Mouse (Mus musculus): ENCODE results near the gene Nr3c2. TPM values are rescaled to one million over a fixed set of nuclear protein-coding genes. Genes with fewer than 3 reads are reported as not detected.

Gene Nr3c2
- polyA plus RNA-seq, 1 experiment from 2014 or later = 5.0 TPM

- WGBS = 86% methylated on average over 4 of the region's 4 CpGs
- ATAC-seq (replicated peaks; ENCODE audit: insufficient number of reproducible peaks, insufficient read depth, low FRiP score, low read depth) = no peak
- Histone ChIP-seq H3K36me3 (no peaks in the 10 kb centered on the region), H3K27ac (no peak overlapping the region), H3K9ac (no peak overlapping the region), H3K9me3 (replicated peaks) (no peaks in the 10 kb centered on the region), H3K27me3 (no peaks in the 10 kb centered on the region), H3K4me3 (no peak overlapping the region), H3K4me1 (replicated peaks) (0 out of 2 replicates have a peak, but pooled peaks cover 5% of the 10 kb centered on the region), H3K4me2 (no peak overlapping the region)
These were observed 277.1 kb downstream of the Nr3c2 start for GRCm38 (mm10) chr8:77176343-77176742.

- Histone ChIP-seq H3K27me3 (no peaks in the 10 kb centered on the region), H3K36me3 (no peaks in the 10 kb centered on the region), H3K27ac (no peak overlapping the region), H3K4me2 (no peak overlapping the region), H3K4me1 (replicated peaks) (no peaks in the 10 kb centered on the region), H3K9ac (no peak overlapping the region), H3K4me3 (no peak overlapping the region), H3K9me3 (replicated peaks) (no peaks in the 10 kb centered on the region)
- WGBS = 87% methylated on average over 28 of the region's 28 CpGs
- ATAC-seq (replicated peaks; ENCODE audit: insufficient number of reproducible peaks, insufficient read depth, low FRiP score, low read depth) = no peak
These were observed 286.6 kb downstream of the Nr3c2 start for GRCm38 (mm10) chr8:77185816-77186215.

GRCm38 (mm10) chr8:77186914-77187536 is 287.8 kb downstream of the Nr3c2 start:
- ATAC-seq (replicated peaks; ENCODE audit: insufficient number of reproducible peaks, insufficient read depth, low FRiP score, low read depth) = no peak
- 83% methylated on average over 9 of the region's 9 CpGs for WGBS

GRCm38 (mm10) chr8:77187748-77188147 is 288.5 kb downstream of the Nr3c2 start:
- H3K4me1 ChIP-seq (replicated peaks) = no peaks in the 10 kb centered on the region
- H3K9ac ChIP-seq = no peak overlapping the region
- no peaks in the 10 kb centered on the region for H3K27me3 ChIP-seq
- WGBS = 75% methylated on average over 9 of the region's 9 CpGs
- ATAC-seq (replicated peaks; ENCODE audit: insufficient number of reproducible peaks, insufficient read depth, low FRiP score, low read depth) = no peak
- H3K4me3 ChIP-seq = no peak overlapping the region
- H3K27ac ChIP-seq = no peak overlapping the region
- no peaks in the 10 kb centered on the region for H3K36me3 ChIP-seq
- H3K9me3 ChIP-seq (replicated peaks) = no peaks in the 10 kb centered on the region
- H3K4me2 ChIP-seq = no peak overlapping the region

More at GRCm38 (mm10) chr8:77186914-77187536, 287.8 kb downstream of the Nr3c2 start:
- Histone ChIP-seq H3K4me2 (no peak overlapping the region), H3K4me3 (no peak overlapping the region), H3K9me3 (replicated peaks) (no peaks in the 10 kb centered on the region), H3K27me3 (no peaks in the 10 kb centered on the region), H3K27ac (no peak overlapping the region), H3K9ac (no peak overlapping the region), H3K4me1 (replicated peaks) (no peaks in the 10 kb centered on the region), H3K36me3 (no peaks in the 10 kb centered on the region)

- no peak for ATAC-seq (replicated peaks; ENCODE audit: insufficient number of reproducible peaks, insufficient read depth, low FRiP score, low read depth)
- no peak overlapping the region for H3K4me2 ChIP-seq
- 67% methylated on average over 4 of the region's 4 CpGs for whole genome bisulfite sequencing
These were observed 289.1 kb downstream of the Nr3c2 start for GRCm38 (mm10) chr8:77188298-77188697.

GRCm38 (mm10) chr8:77189318-77189717 is 290.1 kb downstream of the Nr3c2 start:
- ATAC-seq (replicated peaks; ENCODE audit: insufficient number of reproducible peaks, insufficient read depth, low FRiP score, low read depth) = no peak
- no peaks in the 10 kb centered on the region for H3K9me3 ChIP-seq (replicated peaks)
- no peak overlapping the region for H3K27ac ChIP-seq
- no peak overlapping the region for H3K4me2 ChIP-seq
- H3K36me3 ChIP-seq = no peaks in the 10 kb centered on the region
- WGBS = 75% methylated on average over 9 of the region's 9 CpGs
- no peaks in the 10 kb centered on the region for H3K4me1 ChIP-seq (replicated peaks)
- no peaks in the 10 kb centered on the region for H3K27me3 ChIP-seq
- H3K9ac ChIP-seq = no peak overlapping the region
- no peak overlapping the region for H3K4me3 ChIP-seq

More at GRCm38 (mm10) chr8:77188298-77188697, 289.1 kb downstream of the Nr3c2 start:
- H3K36me3 ChIP-seq = no peaks in the 10 kb centered on the region
- no peaks in the 10 kb centered on the region for H3K27me3 ChIP-seq
- no peaks in the 10 kb centered on the region for H3K9me3 ChIP-seq (replicated peaks)
- H3K4me1 ChIP-seq (replicated peaks) = no peaks in the 10 kb centered on the region
- no peak overlapping the region for H3K27ac ChIP-seq
- no peak overlapping the region for H3K9ac ChIP-seq
- H3K4me3 ChIP-seq = no peak overlapping the region

- Histone ChIP-seq H3K4me3 (no peak overlapping the region), H3K27me3 (no peaks in the 10 kb centered on the region), H3K9me3 (replicated peaks) (no peaks in the 10 kb centered on the region), H3K4me2 (no peak overlapping the region), H3K27ac (no peak overlapping the region), H3K36me3 (no peaks in the 10 kb centered on the region), H3K9ac (no peak overlapping the region), H3K4me1 (replicated peaks) (no peaks in the 10 kb centered on the region)
- WGBS = 78% methylated on average over 3 of the region's 3 CpGs
- no peak for ATAC-seq (replicated peaks; ENCODE audit: insufficient number of reproducible peaks, insufficient read depth, low FRiP score, low read depth)
These were observed 291.2 kb downstream of the Nr3c2 start for GRCm38 (mm10) chr8:77190393-77190792.

GRCm38 (mm10) chr8:77209297-77209696 is 310.1 kb downstream of the Nr3c2 start:
- peaks cover 7% of the 10 kb centered on the region for H3K4me1 ChIP-seq (replicated peaks)
- no peaks in the 10 kb centered on the region for H3K9me3 ChIP-seq (replicated peaks)
- no peaks in the 10 kb centered on the region for H3K27me3 ChIP-seq
- no peak overlapping the region for H3K9ac ChIP-seq
- 76% methylated on average over 3 of the region's 3 CpGs for WGBS
- H3K4me2 ChIP-seq = no peak overlapping the region
- H3K36me3 ChIP-seq = no peaks in the 10 kb centered on the region
- no peak overlapping the region for H3K4me3 ChIP-seq
- no peak for ATAC-seq (replicated peaks; ENCODE audit: insufficient number of reproducible peaks, insufficient read depth, low FRiP score, low read depth)
- H3K27ac ChIP-seq = no peak overlapping the region

GRCm38 (mm10) chr8:77213893-77214464 is 314.7 kb downstream of the Nr3c2 start:
- Histone ChIP-seq H3K9me3 (replicated peaks) (no peaks in the 10 kb centered on the region), H3K36me3 (no peaks in the 10 kb centered on the region), H3K4me1 (replicated peaks) (peaks cover 15% of the 10 kb centered on the region), H3K4me2 (no peak overlapping the region), H3K4me3 (no peak overlapping the region), H3K9ac (no peak overlapping the region), H3K27ac (no peak overlapping the region), H3K27me3 (no peaks in the 10 kb centered on the region)
- no peak for ATAC-seq (replicated peaks; ENCODE audit: insufficient number of reproducible peaks, insufficient read depth, low FRiP score, low read depth)
- 56% methylated on average over 3 of the region's 3 CpGs for WGBS

- ATAC-seq (replicated peaks; ENCODE audit: insufficient number of reproducible peaks, insufficient read depth, low FRiP score, low read depth) = no peak
- Histone ChIP-seq H3K4me3 (no peak overlapping the region), H3K27me3 (no peaks in the 10 kb centered on the region), H3K4me1 (replicated peaks) (peaks cover 15% of the 10 kb centered on the region), H3K27ac (peak overlapping the region; percentile 64; the same call in 1 of the 2 replicates), H3K9ac (no peak overlapping the region), H3K9me3 (replicated peaks) (no peaks in the 10 kb centered on the region), H3K36me3 (no peaks in the 10 kb centered on the region), H3K4me2 (peak overlapping the region; percentile 32; the same call in 1 of the 2 replicates)
- WGBS = 40% methylated on average over 8 of the region's 8 CpGs
These were observed 315.4 kb downstream of the Nr3c2 start for GRCm38 (mm10) chr8:77214665-77215064.

- H3K4me1 ChIP-seq (replicated peaks) = peaks cover 15% of the 10 kb centered on the region
- no peak overlapping the region for H3K27ac ChIP-seq
- no peaks in the 10 kb centered on the region for H3K27me3 ChIP-seq
- no peak for ATAC-seq (replicated peaks; ENCODE audit: insufficient number of reproducible peaks, insufficient read depth, low FRiP score, low read depth)
- no peaks in the 10 kb centered on the region for H3K9me3 ChIP-seq (replicated peaks)
- H3K4me3 ChIP-seq = no peak overlapping the region
- no peak overlapping the region for H3K9ac ChIP-seq
- H3K4me2 ChIP-seq = no peak overlapping the region
- 70% methylated on average over 6 of the region's 6 CpGs for WGBS
- no peaks in the 10 kb centered on the region for H3K36me3 ChIP-seq
These were observed 315.9 kb downstream of the Nr3c2 start for GRCm38 (mm10) chr8:77215191-77215590.

GRCm38 (mm10) chr8:77223123-77223522 is 323.9 kb downstream of the Nr3c2 start:
- Histone ChIP-seq H3K4me2 (no peak overlapping the region), H3K9ac (no peak overlapping the region), H3K36me3 (no peaks in the 10 kb centered on the region), H3K4me1 (replicated peaks) (peaks cover 3% of the 10 kb centered on the region; the same call in 1 of the 2 replicates), H3K9me3 (replicated peaks) (no peaks in the 10 kb centered on the region), H3K4me3 (no peak overlapping the region), H3K27me3 (no peaks in the 10 kb centered on the region), H3K27ac (no peak overlapping the region)
- ATAC-seq (replicated peaks; ENCODE audit: insufficient number of reproducible peaks, insufficient read depth, low FRiP score, low read depth) = 0 out of 2 replicates have a peak, but pooled peaks have one; percentile 50
- 40% methylated on average over 4 of the region's 4 CpGs for WGBS
